Mouse (Mus musculus) liver, embryonic 13.5 days (tissue): ENCODE data around the gene Khdrbs2. TPM values are rescaled to one million over a fixed set of nuclear protein-coding genes. Genes with fewer than 3 reads are reported as not detected.

Experiments used
- ATAC-seq: fragments of 200-750 bp; cut with Nextera tagmentation; 2 replicates; pipeline ENCODE4 v1.8.0; 2017; ENCODE audit warnings: low read depth, mild to moderate bottlenecking, moderate number of reproducible peaks, moderate library complexity
- DNase-seq: peaks from one replicate; pipeline ENCODE4 v3.0.0; 2022
- H3K27ac ChIP-seq: fragments of 300-500 bp; sonication (generic); 2 replicates; pipeline ENCODE4 v1.5.1; 2015; ENCODE audit warnings: moderate library complexity, mild to moderate bottlenecking, inconsistent platforms
- H3K27me3 ChIP-seq: fragments of 300-500 bp; sonication (generic); 2 replicates; pipeline ENCODE4 v1.6.1; 2015; ENCODE audit warnings: mild to moderate bottlenecking, inconsistent platforms
- H3K36me3 ChIP-seq: fragments of 300-500 bp; sonication (generic); 2 replicates; pipeline ENCODE4 v1.6.1; 2015; ENCODE audit warnings: mild to moderate bottlenecking, inconsistent platforms
- H3K4me1 ChIP-seq: fragments of 300-500 bp; sonication (generic); replicated peaks from 2 replicates; pipeline ENCODE4 v1.6.1; 2015; ENCODE audit warnings: inconsistent platforms
- H3K4me2 ChIP-seq: fragments of 300-500 bp; sonication (generic); 2 replicates; pipeline ENCODE4 v1.6.1; 2015; ENCODE audit warnings: inconsistent platforms, mild to moderate bottlenecking, moderate library complexity
- H3K4me3 ChIP-seq: fragments of 300-500 bp; sonication (generic); replicated peaks from 2 replicates; pipeline ENCODE4 v1.5.1; 2015; ENCODE audit warnings: mild to moderate bottlenecking, inconsistent platforms
- H3K9ac ChIP-seq: fragments of 300-500 bp; sonication (generic); 2 replicates; pipeline ENCODE4 v1.6.1; 2015; ENCODE audit warnings: mild to moderate bottlenecking, inconsistent platforms
- H3K9me3 ChIP-seq: fragments of 300-500 bp; sonication (generic); replicated peaks from 2 replicates; pipeline ENCODE4 v1.6.1; 2016; ENCODE audit warnings: inconsistent platforms
- WGBS: fragments of 180-500 bp; shearing (Covaris S2); methylation state at CpG from one replicate; pipeline ENCODE4 v1.1.7; 2015; ENCODE audit not compliant: insufficient replicate concordance; 5-methylcytosine and 5-hydroxymethylcytosine counted together
- polyA plus RNA-seq: library from polyadenylated mRNA; unstranded; fragments of >200 nt; fragmentation: Nextera tagmentation; extraction: Ambion mirVana; gene quantifications from 2 replicates; pipeline ENCODE4 v1.2.1, GENCODE M21; 2015

Khdrbs2 gene
- polyA plus RNA-seq: 0.32 and 0.35 TPM in 2 replicates

GRCm38 (mm10) chr1:32172506-32173239, at the start of gene Khdrbs2:
TSS of gene Khdrbs2 (plus strand) at chr1:32172714.
- Histone ChIP-seq H3K4me2 (peak within 1 kb of the TSS; percentile 45), H3K36me3 (no peaks in the 10 kb centered on the region), H3K9me3 (no peaks in the 10 kb centered on the region), H3K27ac (no peak within 1 kb of the TSS), H3K4me1 (no peaks in the 10 kb centered on the region), H3K27me3 (peaks cover 13% of the 10 kb centered on the region), H3K9ac (no peak within 1 kb of the TSS), H3K4me3 (peak within 1 kb of the TSS; percentile 23)
- peak; percentile 89 for ATAC-seq
- peak; percentile 12 for DNase-seq
- WGBS: 1% methylated on average over 53 of the region's 53 CpGs

DNA sequence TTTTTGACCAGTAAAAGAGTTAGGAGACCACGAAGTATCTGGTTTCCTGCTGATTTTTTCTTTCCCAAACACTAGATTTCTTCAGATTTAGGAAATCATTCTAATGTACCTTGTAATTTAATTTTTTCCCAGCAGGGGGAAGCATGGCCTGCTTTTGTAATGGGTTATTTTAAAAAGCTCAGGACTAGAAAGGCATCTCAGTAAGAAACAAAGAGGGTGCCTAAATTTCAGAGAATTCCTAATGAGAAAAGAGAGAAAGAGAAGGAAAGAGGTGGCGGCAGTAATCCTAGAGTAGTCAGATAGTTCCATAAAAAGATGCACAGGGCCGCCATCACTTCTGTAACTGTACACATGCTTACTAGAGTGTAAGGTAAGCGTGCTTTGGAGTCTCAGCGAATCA, 2.1 kb downstream of the Khdrbs2 start:
- Histone ChIP-seq H3K4me1 (no peaks in the 10 kb centered on the region), H3K9ac (no peak overlapping the region), H3K36me3 (no peaks in the 10 kb centered on the region), H3K4me2 (no peak overlapping the region), H3K27me3 (peaks cover 13% of the 10 kb centered on the region), H3K9me3 (no peaks in the 10 kb centered on the region), H3K27ac (no peak overlapping the region), H3K4me3 (no peak overlapping the region)
- ATAC-seq (no peak), DNase-seq (no peak)
- WGBS: 52% methylated on average over 5 of the region's 5 CpGs

GRCm38 (mm10) chr1:32199664-32200260, 27.2 kb downstream of the Khdrbs2 start:
- no peak overlapping the region for H3K4me3 ChIP-seq
- 30% methylated on average over 1 of the region's 1 CpGs for WGBS
- no peak for ATAC-seq

DNA sequence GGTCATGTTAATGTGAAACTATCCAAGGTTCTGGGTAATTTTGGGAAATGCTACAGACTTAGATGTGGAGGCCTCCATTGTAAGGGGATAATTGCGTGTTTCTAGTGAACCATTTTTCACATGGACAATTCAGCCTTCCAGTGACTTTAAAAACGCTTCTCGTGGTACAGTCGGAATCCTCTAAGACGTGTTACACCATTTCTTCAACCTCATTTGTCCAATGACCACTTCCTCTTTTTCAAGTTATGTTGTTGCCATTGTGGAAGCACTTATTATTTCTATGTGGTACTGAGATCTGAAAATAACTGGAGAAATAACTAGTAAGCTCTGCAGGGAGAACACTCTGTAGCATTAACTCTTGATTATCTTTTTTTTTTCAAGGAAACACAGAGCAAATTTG, 75.9 kb downstream of the Khdrbs2 start:
- Histone ChIP-seq H3K9ac (no peak overlapping the region), H3K4me1 (no peaks in the 10 kb centered on the region), H3K36me3 (no peaks in the 10 kb centered on the region), H3K27me3 (no peaks in the 10 kb centered on the region), H3K4me3 (no peak overlapping the region), H3K27ac (no peak overlapping the region), H3K4me2 (no peak overlapping the region), H3K9me3 (no peaks in the 10 kb centered on the region)
- DNase-seq (no peak), ATAC-seq (no peak)
- WGBS: 55% methylated on average over 5 of the region's 5 CpGs

More at GRCm38 (mm10) chr1:32199664-32200260, 27.2 kb downstream of the Khdrbs2 start:
- H3K36me3 ChIP-seq: no peaks in the 10 kb centered on the region
- H3K4me1 ChIP-seq: no peaks in the 10 kb centered on the region
- H3K9me3 ChIP-seq: no peaks in the 10 kb centered on the region
- DNase-seq: no peak
- no peak overlapping the region for H3K9ac ChIP-seq
- no peak overlapping the region for H3K27ac ChIP-seq
- H3K27me3 ChIP-seq: no peaks in the 10 kb centered on the region
- H3K4me2 ChIP-seq: no peak overlapping the region

- Histone ChIP-seq H3K9ac (no peak overlapping the region), H3K4me3 (no peak overlapping the region), H3K9me3 (no peaks in the 10 kb centered on the region), H3K4me2 (no peak overlapping the region), H3K27ac (no peak overlapping the region), H3K27me3 (no peaks in the 10 kb centered on the region), H3K36me3 (no peaks in the 10 kb centered on the region), H3K4me1 (no peaks in the 10 kb centered on the region)
- ATAC-seq (no peak), DNase-seq (no peak)
- WGBS: 55% methylated on average over 2 of the region's 2 CpGs
Measured at GRCm38 (mm10) chr1:32249602-32250001, 77.1 kb downstream of the Khdrbs2 start.

GRCm38 (mm10) chr1:32250337-32250736, 77.8 kb downstream of the Khdrbs2 start:
- ATAC-seq (no peak), DNase-seq (no peak)
- Histone ChIP-seq H3K4me2 (no peak overlapping the region), H3K27me3 (no peaks in the 10 kb centered on the region), H3K4me3 (no peak overlapping the region), H3K4me1 (no peaks in the 10 kb centered on the region), H3K36me3 (no peaks in the 10 kb centered on the region), H3K9me3 (no peaks in the 10 kb centered on the region), H3K9ac (no peak overlapping the region), H3K27ac (no peak overlapping the region)
- 72% methylated on average over 1 of the region's 1 CpGs for WGBS

- 71% methylated on average over 3 of the region's 3 CpGs for WGBS
Measured at GRCm38 (mm10) chr1:32258942-32259341, 86.4 kb downstream of the Khdrbs2 start.

GRCm38 (mm10) chr1:32270519-32270918, 98.0 kb downstream of the Khdrbs2 start:
- Histone ChIP-seq H3K36me3 (no peaks in the 10 kb centered on the region), H3K4me3 (no peak overlapping the region), H3K27me3 (no peaks in the 10 kb centered on the region), H3K27ac (no peak overlapping the region), H3K9me3 (peaks cover 3% of the 10 kb centered on the region; the same call in 1 of the 2 replicates), H3K4me1 (no peaks in the 10 kb centered on the region), H3K9ac (no peak overlapping the region), H3K4me2 (no peak overlapping the region)
- ATAC-seq (no peak), DNase-seq (no peak)
- 62% methylated on average over 3 of the region's 3 CpGs for WGBS

More at GRCm38 (mm10) chr1:32258942-32259341, 86.4 kb downstream of the Khdrbs2 start:
- H3K27me3 ChIP-seq: no peaks in the 10 kb centered on the region
- H3K4me1 ChIP-seq: no peaks in the 10 kb centered on the region
- no peak overlapping the region for H3K4me2 ChIP-seq
- DNase-seq: no peak
- H3K9ac ChIP-seq: no peak overlapping the region
- no peak overlapping the region for H3K4me3 ChIP-seq
- H3K9me3 ChIP-seq: no peaks in the 10 kb centered on the region
- no peak for ATAC-seq
- H3K27ac ChIP-seq: no peak overlapping the region
- no peaks in the 10 kb centered on the region for H3K36me3 ChIP-seq

GRCm38 (mm10) chr1:32294702-32295101, 122.2 kb downstream of the Khdrbs2 start:
- Histone ChIP-seq H3K4me1 (no peaks in the 10 kb centered on the region), H3K4me3 (no peak overlapping the region), H3K36me3 (no peaks in the 10 kb centered on the region), H3K27me3 (no peaks in the 10 kb centered on the region), H3K27ac (no peak overlapping the region), H3K9me3 (no peaks in the 10 kb centered on the region), H3K9ac (no peak overlapping the region), H3K4me2 (no peak overlapping the region)
- DNase-seq: no peak
- 71% methylated on average over 1 of the region's 1 CpGs for WGBS
- ATAC-seq: no peak

DNA sequence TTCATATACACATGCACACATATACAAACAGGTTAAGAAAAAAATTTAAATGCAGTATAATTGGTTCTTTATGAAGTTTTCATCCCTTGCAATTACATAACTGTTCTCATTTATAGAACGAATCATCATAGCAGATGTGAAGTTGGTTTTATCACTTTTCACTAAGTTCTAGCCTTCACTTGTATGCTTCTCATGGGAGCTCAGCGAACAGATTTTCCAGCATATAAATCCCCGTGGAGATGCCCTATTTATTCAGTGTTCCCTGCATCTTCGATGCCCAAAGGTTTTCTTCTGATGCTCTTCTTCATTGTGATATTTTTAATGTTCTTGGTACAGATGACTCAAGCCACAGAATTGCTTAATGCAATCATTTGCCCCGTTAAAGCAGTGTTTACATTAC, 128.9 kb downstream of the Khdrbs2 start:
- no peak for DNase-seq
- 55% methylated on average over 5 of the region's 5 CpGs for WGBS

GRCm38 (mm10) chr1:32309074-32309473, 136.6 kb downstream of the Khdrbs2 start:
- DNase-seq (no peak), ATAC-seq (no peak)
- H3K9ac ChIP-seq: no peak overlapping the region
- H3K27ac ChIP-seq: no peak overlapping the region
- no peaks in the 10 kb centered on the region for H3K4me1 ChIP-seq
- WGBS: 32% methylated on average over 3 of the region's 3 CpGs
- no peak overlapping the region for H3K4me2 ChIP-seq
- no peak overlapping the region for H3K4me3 ChIP-seq
- no peaks in the 10 kb centered on the region for H3K27me3 ChIP-seq
- no peaks in the 10 kb centered on the region for H3K36me3 ChIP-seq
- no peaks in the 10 kb centered on the region for H3K9me3 ChIP-seq

More for the DNA sequence above, 128.9 kb downstream of the Khdrbs2 start:
- Histone ChIP-seq H3K4me1 (no peaks in the 10 kb centered on the region), H3K4me2 (no peak overlapping the region), H3K27me3 (no peaks in the 10 kb centered on the region), H3K9ac (no peak overlapping the region), H3K9me3 (no peaks in the 10 kb centered on the region), H3K27ac (no peak overlapping the region), H3K4me3 (no peak overlapping the region), H3K36me3 (no peaks in the 10 kb centered on the region)
- no peak for ATAC-seq

DNA sequence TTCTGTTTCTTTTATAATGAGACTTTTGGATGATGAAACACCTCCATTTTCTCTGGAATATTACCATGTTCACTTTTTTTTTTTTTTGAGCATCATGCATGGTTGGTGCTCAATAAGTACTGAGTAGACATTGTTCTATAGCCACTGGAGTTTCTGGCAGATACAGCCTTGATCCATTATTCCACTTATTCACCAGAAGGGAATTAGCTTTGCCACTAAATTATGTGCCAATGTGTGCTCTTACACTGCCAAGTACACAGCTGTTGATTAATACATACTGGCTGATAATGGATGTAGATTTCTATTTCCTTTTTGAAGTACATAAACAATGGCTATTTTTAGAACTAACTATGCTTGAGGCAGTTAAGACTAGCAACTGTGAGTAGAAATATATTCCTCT, 137.1 kb downstream of the Khdrbs2 start:
- no peak for ATAC-seq
- H3K4me2 ChIP-seq: no peak overlapping the region
- H3K4me1 ChIP-seq: no peaks in the 10 kb centered on the region
- H3K9ac ChIP-seq: no peak overlapping the region
- no peak overlapping the region for H3K4me3 ChIP-seq
- no peak for DNase-seq
- no peaks in the 10 kb centered on the region for H3K9me3 ChIP-seq
- H3K36me3 ChIP-seq: no peaks in the 10 kb centered on the region
- no peaks in the 10 kb centered on the region for H3K27me3 ChIP-seq
- no peak overlapping the region for H3K27ac ChIP-seq
